Mouse (Mus musculus) layer of hippocampus, postnatal 14 days (tissue): ENCODE results near the gene Slc2a4. TPM values are rescaled to one million over a fixed set of nuclear protein-coding genes. Genes with fewer than 3 reads are reported as not detected.

Experiments used
- DNase-seq, 2 experiments: peaks; one replicate each; pipeline ENCODE4 v3.0.0; 2021 to 2022; ENCODE audit warnings: low spot score in 2 of 2, mixed read lengths in 1 of 2
- long read RNA-seq, 2 experiments: library from polyadenylated mRNA; stranded (forward); transcript quantifications; one replicate each; pipeline ENCODE4 v2.0.0; 2021
- total RNA-seq, 2 experiments: library from RNA; stranded (reverse); gene quantifications; 2 replicates each; pipeline ENCODE4 v1.2.3; 2021

Slc2a4 gene
- 1 to 10 TPM; 1.8 to 3.6 TPM for total RNA-seq
- long read RNA-seq, experiment 1, partial matches to known transcripts = 0 of 4 reads
- long read RNA-seq, experiment 1, other reads (novel, unspliced or antisense) = 2 of 4 reads
- long read RNA-seq, experiment 2, partial matches to known transcripts = 1 of 1 reads
- long read RNA-seq, experiment 2, other reads (novel, unspliced or antisense) = 0 of 1 reads

DNA sequence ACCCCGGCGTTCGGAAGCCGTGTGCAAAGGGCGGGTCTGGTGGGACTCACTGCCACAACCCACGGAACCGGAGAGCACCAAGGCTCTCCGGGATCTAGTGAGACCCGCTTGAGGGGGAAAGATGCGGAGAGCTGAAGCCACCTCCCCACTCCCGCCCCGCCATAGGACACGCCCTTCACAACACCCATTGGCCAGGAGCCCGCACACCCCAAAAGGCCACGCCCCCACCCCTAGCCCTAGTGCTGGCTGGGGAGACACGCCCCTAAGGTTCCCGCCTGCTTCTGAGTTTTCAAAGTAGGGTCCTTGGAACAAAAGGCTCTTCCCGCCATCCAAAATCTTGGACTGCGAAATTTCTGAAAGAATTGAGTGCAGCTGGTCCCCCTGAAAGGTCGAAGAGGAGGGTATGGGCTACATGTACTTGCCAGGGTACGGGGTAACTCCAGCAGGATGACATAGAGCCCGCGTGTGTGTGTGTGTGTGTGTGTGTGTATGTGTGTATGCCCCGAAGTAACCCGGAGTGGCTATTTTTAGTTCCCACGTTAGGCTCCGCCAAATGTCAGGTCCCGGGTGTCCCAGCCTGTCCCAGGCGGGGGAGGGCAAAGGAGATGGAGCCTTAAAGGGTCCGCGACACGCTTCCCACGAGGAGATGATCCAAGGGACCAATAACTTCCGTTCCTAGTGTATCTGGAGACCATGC, at the start of gene Slc2a4:
Slc2a4 (minus strand) TSS at position 123 of the 697 bp plus-strand sequence.
- peak; percentile 62 to 77 for DNase-seq

DNA sequence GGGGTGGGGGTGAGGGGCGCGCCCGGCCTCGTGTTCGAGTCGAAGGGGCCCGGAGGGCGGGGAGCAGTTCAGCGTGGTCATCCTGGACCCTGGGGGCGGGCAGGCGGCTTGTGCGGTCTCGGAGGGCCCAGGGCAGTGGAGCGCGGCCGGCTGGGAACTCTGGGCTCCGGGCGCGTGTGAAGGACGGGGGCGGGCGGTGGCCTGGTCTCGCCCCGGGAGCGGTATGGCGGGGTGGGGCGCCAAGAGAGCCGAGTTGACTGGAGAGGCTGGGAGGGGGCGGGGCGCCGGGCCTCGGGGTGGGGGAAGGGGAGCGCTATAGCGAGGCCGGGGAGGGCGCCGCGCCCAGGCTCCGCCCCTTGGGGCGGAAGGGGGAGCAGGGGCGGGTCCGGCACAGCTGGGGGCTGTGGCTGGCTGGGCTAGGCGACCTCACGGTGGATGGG, 49.1 kb upstream of the Slc2a4 start:
- peak in 1 of 2 experiments; percentile 61 for DNase-seq

DNA sequence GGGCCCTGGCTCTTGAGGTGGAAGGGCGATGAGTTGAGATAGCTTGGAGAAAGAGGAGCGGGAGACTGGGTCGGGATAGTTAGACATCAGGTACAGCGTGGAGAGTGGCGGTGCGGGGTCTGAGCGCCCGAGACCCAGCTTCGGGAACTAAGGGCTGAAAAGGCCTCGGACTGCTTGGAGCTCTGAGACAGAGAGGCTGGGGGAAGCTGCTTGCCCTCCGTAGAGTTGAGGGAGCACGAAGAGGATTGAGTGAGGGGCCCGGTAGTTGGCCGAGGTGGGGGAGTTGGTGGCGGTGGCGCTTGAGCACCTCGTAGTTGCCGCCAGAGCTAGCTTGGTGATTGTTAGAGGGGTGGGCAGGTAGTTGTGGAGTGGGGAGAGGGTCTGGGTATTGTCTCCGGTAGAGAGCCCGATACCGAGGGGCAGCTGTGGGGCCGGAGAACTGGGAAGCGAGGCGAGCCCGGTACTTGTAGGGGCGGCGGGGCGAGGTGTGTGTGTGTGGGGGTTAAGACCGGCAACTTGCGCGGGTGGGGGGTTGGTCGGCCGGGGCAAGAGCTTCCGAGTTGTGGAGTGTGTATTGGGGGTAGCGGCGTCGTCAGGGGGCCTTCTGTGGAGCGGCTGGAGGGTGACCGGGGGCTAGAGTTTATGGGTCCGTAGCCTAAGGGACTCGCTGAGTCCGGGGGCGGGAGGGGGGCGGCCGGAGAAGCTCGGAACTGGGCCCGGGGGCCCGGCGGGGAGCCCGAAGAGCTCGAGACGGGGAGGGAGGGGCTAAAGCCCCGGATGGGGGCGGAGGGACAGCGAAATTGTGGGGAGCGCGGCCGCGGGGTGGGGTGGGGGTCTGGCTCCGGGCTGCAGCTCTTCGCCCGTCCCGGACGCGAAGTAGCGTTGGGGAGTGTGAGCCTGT, 48.4 kb upstream of the Slc2a4 start:
- DNase-seq = no peak

DNA sequence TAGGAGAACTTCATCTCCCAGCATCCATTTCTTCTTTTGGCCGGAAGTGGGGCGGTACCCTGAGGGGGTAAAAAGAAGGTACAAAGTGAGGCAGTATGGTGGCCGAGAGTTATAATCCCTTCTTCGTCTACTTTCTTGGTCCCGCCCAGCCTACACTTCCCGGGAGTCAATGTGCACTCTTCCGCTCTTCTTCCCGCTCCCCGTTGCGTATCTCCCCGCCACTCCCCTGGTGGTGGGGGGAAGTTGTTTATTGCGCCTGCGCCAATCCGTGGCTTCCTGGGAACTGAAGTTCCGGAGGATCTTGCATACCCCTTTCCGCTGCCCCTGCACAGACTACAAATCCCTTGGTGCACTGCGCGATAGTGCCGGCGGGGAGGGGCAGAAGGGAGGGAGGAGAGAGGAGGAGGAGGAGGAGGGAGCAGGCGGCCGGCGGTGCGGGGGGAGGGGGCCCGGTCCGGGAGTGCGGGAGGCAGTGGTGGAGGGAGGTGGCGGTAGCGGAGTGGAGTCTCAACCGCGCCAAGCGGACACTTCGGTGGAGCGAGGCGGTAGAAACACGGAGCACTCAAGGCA, 47.5 kb upstream of the Slc2a4 start, which contains the start of gene Phf23:
Phf23 (plus strand) TSS at position 387 of the 570 bp plus-strand sequence.
- peak; percentile 95 to 98 for DNase-seq

DNA sequence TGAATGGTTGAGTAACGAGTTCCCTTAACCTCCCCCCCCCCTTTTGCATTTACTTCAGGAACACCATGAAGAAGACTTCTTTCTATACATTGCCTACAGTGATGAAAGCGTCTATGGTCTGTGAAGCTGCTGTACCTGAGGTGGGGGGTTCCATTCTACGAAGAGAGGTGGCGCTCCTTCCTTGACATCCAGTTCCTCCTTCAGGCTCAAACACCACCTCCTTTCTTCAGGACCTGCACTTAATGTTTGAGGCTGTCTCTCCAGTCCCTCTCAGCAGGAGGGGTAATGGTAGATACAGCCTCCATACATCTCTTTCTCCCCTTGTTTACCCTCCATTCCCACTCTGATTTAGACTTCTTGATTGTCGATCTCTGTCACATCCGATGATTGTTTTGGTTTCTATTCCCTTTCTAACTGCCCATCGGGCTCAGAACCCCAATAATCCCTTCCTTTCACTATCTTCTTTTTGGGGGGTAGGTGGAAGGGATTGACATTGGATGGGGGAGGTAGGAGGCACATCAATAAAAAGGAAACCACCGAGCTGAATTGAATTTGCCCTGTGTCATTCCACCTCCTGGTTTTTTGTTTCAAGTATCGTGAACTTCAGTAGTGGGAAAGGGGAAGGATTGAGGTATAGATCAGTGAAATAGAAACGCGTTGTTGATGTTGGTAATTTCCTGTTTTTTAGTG, 46.6 kb upstream of the Slc2a4 start:
- no peak for DNase-seq

DNA sequence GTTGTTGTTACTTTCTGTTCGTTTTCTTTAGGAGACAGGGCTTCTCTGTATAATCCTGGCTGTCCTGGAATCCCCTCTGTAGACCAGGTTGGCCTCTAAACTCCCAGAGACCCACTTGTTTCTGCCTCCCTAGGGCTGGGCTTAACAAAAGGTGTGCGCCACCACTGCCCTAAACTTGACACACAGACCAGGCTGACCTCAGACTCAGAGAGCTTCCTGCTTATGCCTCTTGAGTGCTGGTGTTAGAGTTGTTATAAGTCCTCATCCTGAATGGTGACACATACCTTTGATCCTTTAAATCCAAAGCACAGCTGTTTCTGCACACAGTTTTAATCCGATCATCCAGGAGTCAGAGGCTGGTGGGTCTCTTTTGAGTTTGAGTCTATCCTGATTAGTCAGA, 44.9 kb upstream of the Slc2a4 start:
- no peak for DNase-seq

DNA sequence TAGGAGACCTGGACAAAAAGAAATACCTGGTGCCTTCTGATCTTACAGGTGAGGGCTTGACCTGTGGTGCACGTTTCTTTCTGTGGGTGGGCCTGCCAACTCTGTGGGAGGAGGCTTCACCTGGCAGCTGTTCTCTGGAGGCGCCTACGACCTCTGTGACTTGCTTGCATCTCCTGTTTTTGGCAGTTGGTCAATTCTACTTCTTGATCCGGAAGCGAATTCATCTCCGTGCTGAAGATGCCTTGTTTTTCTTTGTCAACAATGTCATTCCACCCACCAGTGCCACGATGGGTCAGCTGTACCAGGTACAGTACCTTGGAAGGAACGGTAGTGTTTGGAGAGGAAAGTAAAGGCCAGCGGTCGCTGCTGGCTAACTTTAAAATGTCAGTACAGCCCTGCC, 44.4 kb upstream of the Slc2a4 start:
- DNase-seq = no peak

DNA sequence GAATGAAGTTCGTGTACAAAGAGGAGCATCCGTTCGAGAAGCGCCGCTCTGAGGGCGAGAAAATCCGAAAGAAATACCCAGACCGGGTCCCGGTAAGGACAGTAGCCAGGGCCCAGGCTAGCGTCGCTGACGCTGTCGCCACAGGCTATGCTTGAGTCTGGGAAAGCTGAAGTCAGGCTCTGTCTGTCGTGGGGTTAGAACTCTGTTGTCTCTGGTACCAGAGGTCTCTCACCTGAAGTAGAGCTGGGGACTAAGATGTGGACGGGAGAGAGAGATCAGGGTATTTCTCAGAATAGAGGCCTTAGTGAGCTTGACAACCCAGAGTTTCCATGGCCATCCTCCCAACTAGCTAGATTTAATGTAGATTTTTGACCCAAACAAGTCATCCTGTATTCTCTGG, 43.7 kb upstream of the Slc2a4 start:
- DNase-seq = no peak

DNA sequence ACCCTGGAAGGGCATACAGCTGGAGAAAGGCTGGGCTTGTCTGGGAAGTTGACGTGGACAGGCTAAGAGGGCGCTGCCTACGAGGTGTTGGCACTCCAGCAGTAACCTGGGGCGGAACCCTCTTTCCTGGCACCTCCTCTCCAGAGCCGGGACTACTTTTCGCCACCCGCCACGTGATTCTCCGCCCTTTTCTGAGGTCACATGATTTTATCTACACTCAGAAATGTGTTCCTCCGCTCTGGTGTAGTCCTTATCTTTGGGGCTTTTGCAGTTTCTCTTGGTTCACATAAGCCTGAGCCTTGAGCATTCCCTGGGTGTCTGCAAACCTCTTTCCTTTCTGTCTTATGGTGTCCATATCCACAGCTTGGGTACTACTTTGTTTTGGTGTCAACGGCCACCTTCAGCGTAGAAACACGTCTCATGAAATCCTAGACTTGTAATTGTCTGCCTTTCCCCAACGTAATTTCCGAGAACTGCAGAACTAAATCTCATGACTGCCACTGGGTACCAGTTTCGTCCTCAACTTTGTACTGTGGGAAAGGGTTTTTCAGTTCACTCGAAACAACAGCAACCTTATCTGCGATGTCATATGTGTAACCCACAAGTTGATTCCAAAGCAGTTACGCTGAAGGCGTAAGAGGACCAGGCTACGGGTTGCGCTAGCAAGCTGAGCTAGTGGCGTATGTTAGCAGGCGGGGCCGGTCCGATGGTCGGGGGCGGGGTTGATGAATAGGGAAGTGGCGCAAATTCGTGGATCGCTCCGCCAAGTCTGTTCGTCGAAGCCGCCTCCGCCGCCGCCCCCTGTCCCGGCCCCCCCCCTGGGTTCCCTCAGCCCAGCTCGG, 43.1 kb upstream of the Slc2a4 start, which contains the start of gene Gabarap:
Gabarap (plus strand) TSS at position 294 of the 842 bp plus-strand sequence.
- peak; percentile 97 to 98 for DNase-seq

DNA sequence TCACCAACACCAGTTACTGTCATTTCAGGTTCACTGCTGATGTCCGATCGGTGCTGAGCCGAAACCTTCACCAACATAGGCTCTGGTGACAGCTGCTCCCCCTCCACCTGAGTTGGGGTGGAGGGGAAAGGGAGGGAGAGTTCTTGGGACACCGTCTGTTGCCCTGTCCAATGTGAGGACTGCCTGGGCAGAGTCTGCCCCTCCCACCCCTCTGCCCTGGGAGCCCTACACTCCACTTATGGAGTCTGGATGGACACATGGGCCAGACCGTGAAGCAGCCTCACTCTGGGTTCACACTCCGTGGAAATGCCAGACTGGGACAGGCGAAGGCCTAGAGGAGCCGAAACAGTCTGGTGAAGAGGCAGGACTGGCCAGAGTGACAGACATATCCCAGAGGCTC, 42.0 kb upstream of the Slc2a4 start:
- no peak for DNase-seq

DNA sequence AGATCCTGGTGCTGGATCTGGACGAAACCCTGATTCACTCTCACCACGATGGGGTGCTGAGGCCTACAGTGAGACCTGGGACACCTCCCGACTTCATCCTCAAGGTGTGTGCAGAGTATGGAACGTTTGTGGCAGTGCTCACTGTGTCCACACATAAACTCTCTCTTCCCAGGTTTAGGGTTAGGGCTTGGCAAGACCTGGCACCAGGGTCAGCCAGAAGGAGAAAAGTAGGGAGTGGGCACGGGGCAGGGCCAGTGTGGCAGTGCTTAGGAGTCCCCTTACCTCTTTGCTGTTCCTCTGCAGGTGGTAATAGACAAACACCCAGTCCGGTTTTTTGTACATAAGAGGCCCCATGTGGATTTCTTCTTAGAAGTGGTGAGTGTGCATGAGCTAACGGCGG, 36.4 kb upstream of the Slc2a4 start:
- no peak for DNase-seq

DNA sequence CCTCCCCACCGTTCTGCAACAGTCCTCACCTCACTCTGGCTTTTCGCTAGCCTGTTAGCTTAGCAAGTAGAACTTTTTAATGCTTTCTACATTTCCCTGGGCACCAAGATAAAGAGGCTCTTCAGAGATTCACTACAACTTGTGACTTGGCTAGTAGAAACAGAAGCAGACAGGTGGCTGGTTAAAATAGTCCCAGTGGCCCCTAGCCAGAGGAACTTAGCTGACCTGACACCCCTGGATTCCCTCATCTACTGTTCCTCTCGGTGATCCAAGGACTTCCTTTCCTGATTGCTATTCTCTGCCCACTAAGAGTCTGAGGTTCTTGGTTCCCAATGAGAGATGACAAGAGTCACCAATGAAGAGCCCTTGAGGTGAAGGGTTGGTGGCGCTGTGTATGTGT, 35.4 kb upstream of the Slc2a4 start:
- no peak for DNase-seq

DNA sequence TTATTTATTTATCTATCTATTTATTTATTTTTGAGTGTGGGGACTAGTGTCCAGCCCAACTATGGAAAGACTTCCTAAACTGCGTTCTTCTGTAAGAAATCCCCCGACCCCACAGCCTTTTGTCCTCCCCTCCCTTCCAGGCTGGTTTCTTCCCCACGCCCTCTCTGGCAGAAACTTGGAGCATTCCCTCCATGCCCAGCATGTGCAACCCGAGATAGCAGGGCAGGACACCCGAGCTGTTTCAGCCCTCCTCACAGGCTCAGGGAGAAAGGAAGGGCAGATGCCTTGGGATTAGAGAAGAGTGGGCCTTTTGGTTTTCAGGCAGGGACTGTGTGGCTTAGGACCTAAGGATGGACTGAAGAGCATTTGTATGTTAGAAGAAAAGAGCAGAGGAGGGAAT, 34.9 kb upstream of the Slc2a4 start:
- no peak for DNase-seq

DNA sequence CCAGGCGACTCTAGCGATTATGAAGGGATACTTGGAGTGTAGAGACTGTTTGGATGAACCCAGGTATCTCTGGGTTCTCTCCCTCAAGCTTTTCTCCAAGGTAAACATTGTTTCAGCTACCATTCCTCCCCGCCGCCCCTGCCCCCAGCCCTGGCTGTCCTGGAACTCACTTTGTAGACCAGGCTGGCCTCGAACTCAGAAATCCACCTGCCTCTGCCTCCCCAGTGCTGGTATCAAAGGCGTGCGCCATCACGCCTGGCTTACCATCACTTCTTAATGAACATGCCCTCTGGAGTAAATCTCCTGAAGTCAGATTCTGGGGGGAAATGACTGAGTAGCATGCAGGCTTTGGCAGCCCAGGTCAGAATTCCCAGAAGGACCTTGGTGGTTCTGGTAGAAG, 34.2 kb upstream of the Slc2a4 start, which contains the start of gene Elp5:
Elp5 (minus strand) TSS at position 293 of the 400 bp plus-strand sequence.
- no peak for DNase-seq

DNA sequence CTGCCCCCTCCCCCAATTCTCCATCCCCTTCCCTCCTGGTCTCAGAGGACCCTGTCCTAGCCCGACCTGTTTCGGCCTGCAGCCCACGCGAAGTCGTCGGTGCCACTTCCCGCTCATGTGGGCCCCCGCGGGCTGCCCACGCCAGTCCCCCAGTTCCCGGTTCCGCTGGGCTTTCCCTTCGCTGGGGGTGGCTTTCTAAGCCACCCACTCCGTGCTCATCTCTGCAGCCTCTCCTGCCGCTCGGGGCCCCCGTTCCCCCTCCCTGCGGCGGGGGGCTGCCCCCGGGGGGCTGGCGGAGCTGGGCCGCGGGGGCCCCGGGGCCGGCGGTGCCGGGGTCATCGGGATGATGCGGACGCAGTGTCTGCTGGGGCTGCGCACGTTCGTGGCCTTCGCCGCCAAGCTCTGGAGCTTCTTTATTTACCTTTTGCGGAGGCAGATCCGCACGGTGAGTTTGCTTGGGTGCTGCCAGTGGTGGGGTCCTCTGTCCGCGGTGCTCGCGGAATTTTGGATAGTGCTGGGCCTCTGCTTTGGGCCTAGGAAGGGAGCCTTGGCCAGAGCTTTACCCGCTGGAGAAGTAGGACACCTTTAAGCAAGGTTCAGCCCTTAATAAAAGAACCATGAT, 33.3 kb upstream of the Slc2a4 start, which contains the start of gene Ctdnep1:
Ctdnep1 (plus strand) TSS at position 16 of the 622 bp plus-strand sequence.
- no peak for DNase-seq

DNA sequence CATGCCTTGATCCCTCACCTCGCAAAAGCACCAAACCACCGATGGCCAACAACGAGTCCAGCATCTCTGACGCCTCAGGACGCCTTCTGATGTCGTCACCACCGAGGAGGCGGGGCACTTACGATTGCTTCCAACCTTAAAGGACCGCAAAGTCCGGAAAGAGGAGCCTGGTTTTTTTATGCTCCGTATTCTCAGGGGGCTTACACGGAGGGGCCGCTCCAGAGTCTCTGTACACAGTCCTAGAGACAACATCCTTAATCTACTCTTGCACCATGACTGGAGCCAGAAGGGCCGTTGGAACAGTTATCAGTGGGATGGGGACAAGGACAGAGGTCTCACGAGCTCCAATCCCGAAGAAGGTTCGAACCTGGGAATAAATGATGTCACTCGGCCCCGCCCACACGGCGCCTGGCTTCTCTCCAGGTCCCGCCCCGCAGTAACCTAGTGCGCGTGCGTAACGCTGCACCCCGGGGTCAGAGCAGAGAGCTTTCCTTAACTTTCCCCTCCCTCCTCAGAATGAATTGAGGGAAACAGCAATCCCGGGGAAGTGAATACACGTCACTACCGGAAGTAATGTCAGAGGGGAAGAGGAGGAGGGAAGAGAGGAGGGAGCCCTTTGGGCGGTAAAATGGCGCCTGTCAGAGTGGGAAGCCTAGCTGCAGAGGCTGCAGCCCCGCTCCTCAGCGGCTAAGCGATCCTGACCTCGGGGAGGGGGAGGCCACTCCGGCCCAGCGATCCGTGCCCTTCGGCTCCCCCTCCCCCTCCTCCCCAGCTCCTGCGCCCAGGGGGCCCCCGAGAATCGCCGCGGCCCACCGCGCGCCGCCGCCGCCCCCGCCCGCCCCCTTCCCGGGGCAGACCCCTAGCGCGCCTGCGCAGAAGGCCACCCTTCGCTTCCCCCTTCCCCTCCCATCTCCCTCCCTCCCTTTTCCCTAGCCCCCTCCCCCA, 32.5 kb upstream of the Slc2a4 start:
- DNase-seq = peak; percentile 100

DNA sequence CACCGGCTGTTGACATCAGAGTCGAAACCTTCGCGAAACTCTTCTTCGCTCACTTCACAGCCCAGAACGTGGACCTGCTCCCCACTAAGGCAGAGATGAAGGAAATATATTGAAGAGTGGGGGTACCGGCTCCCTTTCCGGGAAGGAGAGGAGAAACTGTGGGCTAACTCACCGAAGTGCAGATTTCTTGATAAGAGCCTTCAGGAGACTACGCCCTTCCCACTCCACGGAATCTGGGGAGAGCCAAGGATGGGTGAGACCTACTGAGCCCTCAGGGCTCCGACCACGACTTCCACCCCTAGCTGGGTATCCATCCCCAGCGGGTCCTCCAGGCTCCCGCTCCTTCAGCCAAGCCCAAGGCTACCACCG, 31.8 kb upstream of the Slc2a4 start:
- no peak for DNase-seq

DNA sequence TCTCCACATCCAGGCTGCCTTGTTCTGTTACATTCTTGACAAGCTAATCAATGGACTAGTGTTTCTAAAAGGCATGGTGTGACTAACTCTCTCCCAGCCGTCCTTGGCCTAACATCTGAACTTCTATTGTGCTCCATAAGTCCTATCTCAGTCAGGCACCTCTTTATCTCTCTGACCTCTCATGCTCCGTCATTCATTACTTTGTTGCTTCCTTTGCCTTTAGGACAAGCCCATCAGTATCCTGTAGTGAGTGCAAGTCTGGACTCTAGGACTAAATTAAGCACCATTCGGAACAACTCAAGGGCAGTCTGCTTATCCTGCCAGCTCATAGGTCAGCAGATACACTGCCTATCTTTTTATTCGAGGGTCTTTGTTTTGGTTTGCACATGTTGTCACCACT, 28.3 kb upstream of the Slc2a4 start:
- no peak for DNase-seq
